Mouse (Mus musculus) ES-Bruce4 (cell line): ENCODE results near the gene Slc35b3.

Experiments used
- CTCF ChIP-seq: IDR thresholded peaks from one replicate; pipeline ENCODE4 v1.8.1; 2011; ENCODE audit warnings: low read depth, low read length
- EP300 ChIP-seq: IDR thresholded peaks from 2 replicates; pipeline ENCODE4 v1.6.1; 2011; ENCODE audit warnings: low read depth, low read length; ENCODE audit not compliant: insufficient read depth
- POLR2A ChIP-seq: IDR thresholded peaks from one replicate; pipeline ENCODE4 v1.8.1; 2011; ENCODE audit warnings: low read length; ENCODE audit not compliant: insufficient read depth

- TF ChIP-seq CTCF, result no peak
- no peak for TF ChIP-seq EP300
- no peak for TF ChIP-seq POLR2A
These were observed 19.4 kb downstream of the Slc35b3 start for GRCm38 (mm10) chr13:38941280-38941679.
